Mouse (Mus musculus): ENCODE data around the gene Wdr72. TPM values are rescaled to one million over a fixed set of nuclear protein-coding genes. Genes with fewer than 3 reads are reported as not detected.

The Wdr72 gene
- polyA plus RNA-seq, 1 experiment from 2014 or later = 0.67 TPM

- no peak overlapping the region for H3K9ac ChIP-seq (ENCODE audit: low read depth, low read length)
- no peak overlapping the region for H3K4me3 ChIP-seq (ENCODE audit: low read depth, low read length)
- no peaks in the 10 kb centered on the region for H3K36me3 ChIP-seq (ENCODE audit: control insufficient read depth, insufficient read depth, low read length)
- no peak overlapping the region for H3K27ac ChIP-seq (ENCODE audit: low read depth, low read length)
- H3K4me2 ChIP-seq = no peak overlapping the region
- no peaks in the 10 kb centered on the region for H3K27me3 ChIP-seq (ENCODE audit: control insufficient read depth, insufficient read depth, low read length)
- no peak for ATAC-seq (replicated peaks; ENCODE audit: insufficient number of reproducible peaks, low FRiP score, low TSS enrichment)
- WGBS (ENCODE audit: insufficient replicate concordance) = 67% methylated on average over 6 of the region's 6 CpGs
- no peaks in the 10 kb centered on the region for H3K4me1 ChIP-seq (ENCODE audit: control insufficient read depth, insufficient read depth, low read length)
- no peaks in the 10 kb centered on the region for H3K9me3 ChIP-seq (replicated peaks; ENCODE audit: control insufficient read depth, low read length)
Measured at GRCm38 (mm10) chr9:74169904-74170303, 59.7 kb downstream of the Wdr72 start.

GRCm38 (mm10) chr9:74186748-74187400 lies 76.7 kb downstream of the Wdr72 start:
- H3K4me2 ChIP-seq = no peak overlapping the region
- no peak overlapping the region for H3K9ac ChIP-seq (ENCODE audit: low read depth, low read length)
- no peak for ATAC-seq (replicated peaks; ENCODE audit: insufficient number of reproducible peaks, low FRiP score, low TSS enrichment)
- WGBS (ENCODE audit: insufficient replicate concordance) = 61% methylated on average over 16 of the region's 16 CpGs
- no peaks in the 10 kb centered on the region for H3K27me3 ChIP-seq (ENCODE audit: control insufficient read depth, insufficient read depth, low read length)
- H3K9me3 ChIP-seq (replicated peaks; ENCODE audit: control insufficient read depth, low read length) = no peaks in the 10 kb centered on the region
- no peak overlapping the region for H3K27ac ChIP-seq (ENCODE audit: low read depth, low read length)
- H3K4me3 ChIP-seq (ENCODE audit: low read depth, low read length) = no peak overlapping the region
- no peaks in the 10 kb centered on the region for H3K4me1 ChIP-seq (ENCODE audit: control insufficient read depth, insufficient read depth, low read length)
- H3K36me3 ChIP-seq (ENCODE audit: control insufficient read depth, insufficient read depth, low read length) = no peaks in the 10 kb centered on the region

GRCm38 (mm10) chr9:74187401-74188029 lies 77.4 kb downstream of the Wdr72 start:
- Histone ChIP-seq H3K4me2 (no peak overlapping the region), H3K9me3 (replicated peaks; ENCODE audit: control insufficient read depth, low read length) (no peaks in the 10 kb centered on the region), H3K9ac (ENCODE audit: low read depth, low read length) (no peak overlapping the region), H3K4me1 (ENCODE audit: control insufficient read depth, insufficient read depth, low read length) (no peaks in the 10 kb centered on the region), H3K36me3 (ENCODE audit: control insufficient read depth, insufficient read depth, low read length) (no peaks in the 10 kb centered on the region), H3K27me3 (ENCODE audit: control insufficient read depth, insufficient read depth, low read length) (no peaks in the 10 kb centered on the region), H3K27ac (ENCODE audit: low read depth, low read length) (no peak overlapping the region), H3K4me3 (ENCODE audit: low read depth, low read length) (no peak overlapping the region)
- 63% methylated on average over 8 of the region's 8 CpGs for WGBS (ENCODE audit: insufficient replicate concordance)
- no peak for ATAC-seq (replicated peaks; ENCODE audit: insufficient number of reproducible peaks, low FRiP score, low TSS enrichment)

GRCm38 (mm10) chr9:74194898-74195297 lies 84.7 kb downstream of the Wdr72 start:
- Histone ChIP-seq H3K36me3 (ENCODE audit: control insufficient read depth, insufficient read depth, low read length) (no peaks in the 10 kb centered on the region), H3K27me3 (ENCODE audit: control insufficient read depth, insufficient read depth, low read length) (no peaks in the 10 kb centered on the region), H3K9ac (ENCODE audit: low read depth, low read length) (no peak overlapping the region), H3K4me1 (ENCODE audit: control insufficient read depth, insufficient read depth, low read length) (no peaks in the 10 kb centered on the region), H3K4me2 (no peak overlapping the region), H3K27ac (ENCODE audit: low read depth, low read length) (no peak overlapping the region), H3K9me3 (replicated peaks; ENCODE audit: control insufficient read depth, low read length) (no peaks in the 10 kb centered on the region), H3K4me3 (ENCODE audit: low read depth, low read length) (no peak overlapping the region)
- no peak for ATAC-seq (replicated peaks; ENCODE audit: insufficient number of reproducible peaks, low FRiP score, low TSS enrichment)
- 87% methylated on average over 2 of the region's 2 CpGs for WGBS (ENCODE audit: insufficient replicate concordance)

- no peak overlapping the region for H3K4me2 ChIP-seq
- ATAC-seq (replicated peaks; ENCODE audit: insufficient number of reproducible peaks, low FRiP score, low TSS enrichment) = no peak
- H3K36me3 ChIP-seq (ENCODE audit: control insufficient read depth, insufficient read depth, low read length) = no peaks in the 10 kb centered on the region
- H3K9ac ChIP-seq (ENCODE audit: low read depth, low read length) = no peak overlapping the region
- no peaks in the 10 kb centered on the region for H3K9me3 ChIP-seq (replicated peaks; ENCODE audit: control insufficient read depth, low read length)
- 81% methylated on average over 6 of the region's 6 CpGs for WGBS (ENCODE audit: insufficient replicate concordance)
- H3K27me3 ChIP-seq (ENCODE audit: control insufficient read depth, insufficient read depth, low read length) = no peaks in the 10 kb centered on the region
- no peak overlapping the region for H3K4me3 ChIP-seq (ENCODE audit: low read depth, low read length)
- H3K4me1 ChIP-seq (ENCODE audit: control insufficient read depth, insufficient read depth, low read length) = no peaks in the 10 kb centered on the region
- no peak overlapping the region for H3K27ac ChIP-seq (ENCODE audit: low read depth, low read length)
Measured at GRCm38 (mm10) chr9:74228272-74228671, 118.1 kb downstream of the Wdr72 start.

- Histone ChIP-seq H3K4me2 (no peak overlapping the region), H3K4me1 (ENCODE audit: control insufficient read depth, insufficient read depth, low read length) (no peaks in the 10 kb centered on the region), H3K27ac (ENCODE audit: low read depth, low read length) (no peak overlapping the region), H3K27me3 (ENCODE audit: control insufficient read depth, insufficient read depth, low read length) (no peaks in the 10 kb centered on the region), H3K9ac (ENCODE audit: low read depth, low read length) (no peak overlapping the region), H3K4me3 (ENCODE audit: low read depth, low read length) (no peak overlapping the region), H3K36me3 (ENCODE audit: control insufficient read depth, insufficient read depth, low read length) (no peaks in the 10 kb centered on the region), H3K9me3 (replicated peaks; ENCODE audit: control insufficient read depth, low read length) (no peaks in the 10 kb centered on the region)
- ATAC-seq (replicated peaks; ENCODE audit: insufficient number of reproducible peaks, low FRiP score, low TSS enrichment) = no peak
- WGBS (ENCODE audit: insufficient replicate concordance) = 63% methylated on average over 5 of the region's 5 CpGs
Measured at GRCm38 (mm10) chr9:74241292-74241691, 131.1 kb downstream of the Wdr72 start.

- no peak overlapping the region for H3K4me2 ChIP-seq
- H3K27me3 ChIP-seq (ENCODE audit: control insufficient read depth, insufficient read depth, low read length) = no peaks in the 10 kb centered on the region
- ATAC-seq (replicated peaks; ENCODE audit: insufficient number of reproducible peaks, low FRiP score, low TSS enrichment) = no peak
- no peak overlapping the region for H3K4me3 ChIP-seq (ENCODE audit: low read depth, low read length)
- 69% methylated on average over 4 of the region's 4 CpGs for WGBS (ENCODE audit: insufficient replicate concordance)
- H3K9ac ChIP-seq (ENCODE audit: low read depth, low read length) = no peak overlapping the region
- no peaks in the 10 kb centered on the region for H3K9me3 ChIP-seq (replicated peaks; ENCODE audit: control insufficient read depth, low read length)
- no peak overlapping the region for H3K27ac ChIP-seq (ENCODE audit: low read depth, low read length)
- 0 out of 2 replicates have a peak, but pooled peaks cover 4% of the 10 kb centered on the region for H3K4me1 ChIP-seq (ENCODE audit: control insufficient read depth, insufficient read depth, low read length)
- no peaks in the 10 kb centered on the region for H3K36me3 ChIP-seq (ENCODE audit: control insufficient read depth, insufficient read depth, low read length)
Measured at GRCm38 (mm10) chr9:74248084-74248483, 137.9 kb downstream of the Wdr72 start.

GRCm38 (mm10) chr9:74249486-74249885 lies 139.3 kb downstream of the Wdr72 start:
- H3K27ac ChIP-seq (ENCODE audit: low read depth, low read length) = no peak overlapping the region
- no peaks in the 10 kb centered on the region for H3K9me3 ChIP-seq (replicated peaks; ENCODE audit: control insufficient read depth, low read length)
- H3K4me3 ChIP-seq (ENCODE audit: low read depth, low read length) = no peak overlapping the region
- H3K36me3 ChIP-seq (ENCODE audit: control insufficient read depth, insufficient read depth, low read length) = no peaks in the 10 kb centered on the region
- no peaks in the 10 kb centered on the region for H3K27me3 ChIP-seq (ENCODE audit: control insufficient read depth, insufficient read depth, low read length)
- H3K4me2 ChIP-seq = no peak overlapping the region
- no peak overlapping the region for H3K9ac ChIP-seq (ENCODE audit: low read depth, low read length)
- WGBS (ENCODE audit: insufficient replicate concordance) = 33% methylated on average over 1 of the region's 1 CpGs
- H3K4me1 ChIP-seq (ENCODE audit: control insufficient read depth, insufficient read depth, low read length) = 0 out of 2 replicates have a peak, but pooled peaks cover 4% of the 10 kb centered on the region
- ATAC-seq (replicated peaks; ENCODE audit: insufficient number of reproducible peaks, low FRiP score, low TSS enrichment) = no peak

GRCm38 (mm10) chr9:74250522-74250921 lies 140.4 kb downstream of the Wdr72 start:
- Histone ChIP-seq H3K9me3 (replicated peaks; ENCODE audit: control insufficient read depth, low read length) (no peaks in the 10 kb centered on the region), H3K36me3 (ENCODE audit: control insufficient read depth, insufficient read depth, low read length) (no peaks in the 10 kb centered on the region), H3K9ac (ENCODE audit: low read depth, low read length) (no peak overlapping the region), H3K27ac (ENCODE audit: low read depth, low read length) (no peak overlapping the region), H3K4me3 (ENCODE audit: low read depth, low read length) (no peak overlapping the region), H3K27me3 (ENCODE audit: control insufficient read depth, insufficient read depth, low read length) (no peaks in the 10 kb centered on the region), H3K4me1 (ENCODE audit: control insufficient read depth, insufficient read depth, low read length) (0 out of 2 replicates have a peak, but pooled peaks cover 4% of the 10 kb centered on the region), H3K4me2 (no peak overlapping the region)
- ATAC-seq (replicated peaks; ENCODE audit: insufficient number of reproducible peaks, low FRiP score, low TSS enrichment) = no peak
- WGBS (ENCODE audit: insufficient replicate concordance) = 52% methylated on average over 1 of the region's 1 CpGs
